Mouse (Mus musculus): Measurements from ENCODE around the gene Pole4. TPM values are rescaled to one million over a fixed set of nuclear protein-coding genes. Genes with fewer than 3 reads are reported as not detected.
A peak's percentile ranks its signal among the peaks of the same experiment; 100 is the strongest.

The Pole4 gene
- total RNA-seq (2021): 10 to 100 TPM; 15.6 to 18.7 TPM

GRCm38 (mm10) chr6:82705221-82705620 is at the start of gene Pole4:
Pole4 (minus strand) TSS chr6:82705365.
- no peak for DNase-seq
- intact Hi-C loops (cut with DNase I): no loop called here

GRCm38 (mm10) chr6:82754769-82755168 is 49.6 kb upstream of the Pole4 start:
- intact Hi-C loops (cut with DNase I): no loop called here
- no peak for DNase-seq

- intact Hi-C loops (cut with DNase I): no loop called here
- peak in 1 of 2 experiments; percentile 34 for DNase-seq
Measured at GRCm38 (mm10) chr6:82753638-82754361, 48.6 kb upstream of the Pole4 start.

- peak in 1 of 2 experiments; percentile 47 for DNase-seq
- intact Hi-C loops (cut with DNase I): no loop called here
Measured at GRCm38 (mm10) chr6:82753061-82753460, 47.9 kb upstream of the Pole4 start.

- intact Hi-C loops (cut with DNase I): loop anchor here (2.0 kb wide), 1 partner anchor 17 kb away; no protein-coding TSS in a partner anchor
- peak in 1 of 2 experiments; percentile 28 for DNase-seq
Measured at GRCm38 (mm10) chr6:82751791-82752190, 46.6 kb upstream of the Pole4 start.

- intact Hi-C loops (cut with DNase I): loop anchor here (2.0 kb wide), 1 partner anchor 18 kb away; no protein-coding TSS in a partner anchor
- DNase-seq: peak; percentile 59 to 68
Measured at GRCm38 (mm10) chr6:82751031-82751430, 45.9 kb upstream of the Pole4 start.

- DNase-seq: no peak
- intact Hi-C loops (cut with DNase I): loop anchor here (2.0 kb wide), 1 partner anchor 19 kb away; no protein-coding TSS in a partner anchor
Measured at GRCm38 (mm10) chr6:82750063-82750462, 44.9 kb upstream of the Pole4 start.

- DNase-seq: peak; percentile 51 to 58
- intact Hi-C loops (cut with DNase I): no loop called here
Measured at GRCm38 (mm10) chr6:82748106-82748672, 43.0 kb upstream of the Pole4 start.

GRCm38 (mm10) chr6:82747085-82747484 is 41.9 kb upstream of the Pole4 start:
- no peak for DNase-seq
- intact Hi-C loops (cut with DNase I): no loop called here

GRCm38 (mm10) chr6:82744553-82744952 is 39.4 kb upstream of the Pole4 start:
- intact Hi-C loops (cut with DNase I): loop anchor here (5.0 kb wide), 1 partner anchor 118 kb away; no protein-coding TSS in a partner anchor
- no peak for DNase-seq

GRCm38 (mm10) chr6:82741518-82741880 is 36.3 kb upstream of the Pole4 start:
- DNase-seq: no peak
- intact Hi-C loops (cut with DNase I): loop anchor here (2.0 to 5.0 kb wide), 2 partner anchors 31 to 121 kb away; no protein-coding TSS in a partner anchor

GRCm38 (mm10) chr6:82740868-82741517 is 35.8 kb upstream of the Pole4 start:
- no peak for DNase-seq

GRCm38 (mm10) chr6:82740269-82740668 is 35.1 kb upstream of the Pole4 start:
- DNase-seq: peak; percentile 44 to 60
- intact Hi-C loops (cut with DNase I): loop anchor here (1.0 to 5.0 kb wide), 4 partner anchors 33 to 231 kb away; no protein-coding TSS in a partner anchor

More at GRCm38 (mm10) chr6:82740868-82741517, 35.8 kb upstream of the Pole4 start:
- intact Hi-C loops (cut with DNase I): loop anchor here (1.0 to 5.0 kb wide), 4 partner anchors 32 to 230 kb away; no protein-coding TSS in a partner anchor

- DNase-seq: no peak
Measured at GRCm38 (mm10) chr6:82737634-82738540, 32.7 kb upstream of the Pole4 start.

GRCm38 (mm10) chr6:82736626-82737600 is 31.7 kb upstream of the Pole4 start:
- intact Hi-C loops (cut with DNase I): no loop called here
- DNase-seq: no peak

More at GRCm38 (mm10) chr6:82737634-82738540, 32.7 kb upstream of the Pole4 start:
- intact Hi-C loops (cut with DNase I): no loop called here

- intact Hi-C loops (cut with DNase I): no loop called here
- DNase-seq: no peak
Measured at GRCm38 (mm10) chr6:82735347-82735746, 30.2 kb upstream of the Pole4 start.

GRCm38 (mm10) chr6:82728635-82729034 is 23.5 kb upstream of the Pole4 start:
- intact Hi-C loops (cut with DNase I): no loop called here
- no peak for DNase-seq

- intact Hi-C loops (cut with DNase I): no loop called here
- DNase-seq: no peak
Measured at GRCm38 (mm10) chr6:82727206-82727605, 22.0 kb upstream of the Pole4 start.

GRCm38 (mm10) chr6:82723321-82723720 is 18.2 kb upstream of the Pole4 start:
- DNase-seq: no peak
- intact Hi-C loops (cut with DNase I): no loop called here
